Mouse (Mus musculus) liver, embryonic 13.5 days (tissue): ENCODE data around the gene Gm14685. TPM values are rescaled to one million over a fixed set of nuclear protein-coding genes. Genes with fewer than 3 reads are reported as not detected.
"Not testable (repeated sequence)": the region's sequence is repeated elsewhere in the genome, so short reads cannot be mapped to it uniquely, and the experiment has no call there.

Experiments used
- ATAC-seq: fragments of 200-750 bp; cut with Nextera tagmentation; 2 replicates; pipeline ENCODE4 v1.8.0; 2017; ENCODE audit warnings: low read depth, mild to moderate bottlenecking, moderate number of reproducible peaks, moderate library complexity
- DNase-seq: peaks from one replicate; pipeline ENCODE4 v3.0.0; 2022
- H3K27ac ChIP-seq: fragments of 300-500 bp; sonication (generic); 2 replicates; pipeline ENCODE4 v1.5.1; 2015; ENCODE audit warnings: moderate library complexity, mild to moderate bottlenecking, inconsistent platforms
- H3K27me3 ChIP-seq: fragments of 300-500 bp; sonication (generic); 2 replicates; pipeline ENCODE4 v1.6.1; 2015; ENCODE audit warnings: mild to moderate bottlenecking, inconsistent platforms
- H3K36me3 ChIP-seq: fragments of 300-500 bp; sonication (generic); 2 replicates; pipeline ENCODE4 v1.6.1; 2015; ENCODE audit warnings: mild to moderate bottlenecking, inconsistent platforms
- H3K4me1 ChIP-seq: fragments of 300-500 bp; sonication (generic); replicated peaks from 2 replicates; pipeline ENCODE4 v1.6.1; 2015; ENCODE audit warnings: inconsistent platforms
- H3K4me2 ChIP-seq: fragments of 300-500 bp; sonication (generic); 2 replicates; pipeline ENCODE4 v1.6.1; 2015; ENCODE audit warnings: inconsistent platforms, mild to moderate bottlenecking, moderate library complexity
- H3K4me3 ChIP-seq: fragments of 300-500 bp; sonication (generic); replicated peaks from 2 replicates; pipeline ENCODE4 v1.5.1; 2015; ENCODE audit warnings: mild to moderate bottlenecking, inconsistent platforms
- H3K9ac ChIP-seq: fragments of 300-500 bp; sonication (generic); 2 replicates; pipeline ENCODE4 v1.6.1; 2015; ENCODE audit warnings: mild to moderate bottlenecking, inconsistent platforms
- H3K9me3 ChIP-seq: fragments of 300-500 bp; sonication (generic); replicated peaks from 2 replicates; pipeline ENCODE4 v1.6.1; 2016; ENCODE audit warnings: inconsistent platforms
- WGBS: fragments of 180-500 bp; shearing (Covaris S2); methylation state at CpG from one replicate; pipeline ENCODE4 v1.1.7; 2015; ENCODE audit not compliant: insufficient replicate concordance; 5-methylcytosine and 5-hydroxymethylcytosine counted together
- polyA plus RNA-seq: library from polyadenylated mRNA; unstranded; fragments of >200 nt; fragmentation: Nextera tagmentation; extraction: Ambion mirVana; gene quantifications from 2 replicates; pipeline ENCODE4 v1.2.1, GENCODE M21; 2015

The Gm14685 gene
- polyA plus RNA-seq = not detected in 2 replicates

DNA sequence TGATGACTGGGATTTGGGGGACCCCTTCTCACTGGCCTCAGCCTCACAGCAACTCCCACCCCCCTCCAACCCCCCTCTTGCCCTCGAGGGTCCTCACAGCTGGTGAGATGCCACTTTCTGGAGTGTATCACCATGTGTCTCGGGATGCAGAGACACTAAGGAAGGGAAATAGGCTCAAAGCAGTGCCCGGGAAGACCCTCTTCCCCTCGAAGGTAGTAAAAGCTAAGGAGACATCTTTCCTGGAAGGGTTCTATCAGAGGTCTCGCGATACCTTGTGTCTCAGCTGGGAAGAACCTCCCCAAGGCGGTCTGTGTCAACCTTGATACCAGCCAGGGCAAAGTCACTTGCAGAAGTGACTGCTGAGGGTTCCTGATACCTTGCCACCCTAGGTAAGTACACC is at the start of gene Gm14685:
TSS of gene Gm14685 (plus strand) at position 301 of the 400 bp plus-strand sequence.
- not testable (repeated sequence) for H3K27ac ChIP-seq, DNase-seq, H3K9ac ChIP-seq, H3K9me3 ChIP-seq, H3K27me3 ChIP-seq, H3K4me2 ChIP-seq, H3K36me3 ChIP-seq, H3K4me1 ChIP-seq, ATAC-seq, H3K4me3 ChIP-seq
- no CpG with 5 or more reads among the region's 7 CpGs for WGBS

DNA sequence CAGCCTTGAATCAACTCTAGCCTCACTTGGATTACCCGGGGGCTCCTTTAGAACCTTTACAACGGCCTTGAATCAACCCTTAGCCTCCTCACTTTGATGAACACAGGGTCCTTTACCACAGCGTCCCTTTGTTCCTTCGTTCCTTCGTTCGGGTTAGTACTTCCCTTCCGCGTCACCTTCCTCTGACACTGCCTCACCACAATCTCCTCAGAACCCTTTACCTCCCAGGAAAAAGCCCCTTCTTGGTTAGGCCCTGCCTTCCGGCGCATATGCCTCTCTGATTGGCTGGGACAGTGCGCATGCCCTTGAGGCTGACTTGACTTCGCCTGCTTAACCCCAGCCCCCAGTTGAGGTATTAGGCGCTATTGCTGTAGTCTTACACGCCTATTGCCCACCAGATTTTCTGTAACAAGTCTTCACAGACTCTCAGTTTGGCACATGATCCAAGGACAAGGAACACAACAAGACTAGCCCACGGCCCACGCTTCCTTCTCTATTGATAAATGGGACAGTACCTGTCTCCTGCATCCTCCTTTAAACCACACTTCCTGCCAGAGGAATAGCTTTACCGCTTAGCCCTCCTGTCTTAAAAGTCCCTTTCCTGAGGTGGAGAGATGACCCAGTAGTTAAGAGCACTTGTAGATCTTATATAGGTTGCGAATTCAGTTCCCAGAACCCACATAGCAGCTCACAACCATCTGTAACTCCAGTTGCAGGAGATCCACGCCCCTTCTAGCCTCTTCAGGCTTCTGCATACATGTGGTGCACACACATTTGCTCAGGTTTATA is 34.4 kb upstream of the Gm14685 start, which contains the start of gene Xlr4a:
TSS of gene Xlr4a (minus strand) at position 212 of the 789 bp plus-strand sequence.
- H3K9me3 ChIP-seq, DNase-seq, H3K9ac ChIP-seq, H3K36me3 ChIP-seq, H3K27me3 ChIP-seq, H3K4me2 ChIP-seq, ATAC-seq, H3K27ac ChIP-seq, H3K4me3 ChIP-seq, H3K4me1 ChIP-seq: not testable (repeated sequence)
- 47% methylated on average over 19 of the region's 19 CpGs for WGBS

DNA sequence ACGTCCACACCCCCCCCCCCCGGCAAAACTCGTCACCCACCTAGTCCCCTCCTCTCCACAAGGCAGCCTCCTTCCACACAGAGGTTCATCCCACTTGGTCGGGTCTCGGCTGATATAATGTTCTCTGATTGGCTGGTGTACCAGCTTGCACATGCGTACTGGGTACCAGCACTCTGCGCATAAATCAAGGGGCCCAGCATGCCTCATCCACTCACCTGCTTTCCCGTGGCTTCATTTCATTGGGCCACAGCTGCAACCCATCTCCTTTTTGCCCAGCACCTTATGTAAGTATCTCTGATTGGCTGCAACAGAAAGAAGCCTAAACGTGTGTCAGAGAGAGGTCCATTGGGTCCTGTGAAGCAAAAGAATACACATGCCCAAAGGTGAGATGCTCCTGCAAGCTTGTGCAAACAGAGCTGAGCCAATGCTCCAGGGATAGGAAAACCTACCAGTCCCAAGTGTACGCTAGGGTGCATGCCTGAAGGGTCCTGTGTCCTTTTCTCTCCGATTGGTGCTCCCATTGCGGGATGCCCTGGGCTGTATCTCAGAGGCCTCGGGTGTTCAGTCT is 19.8 kb upstream of the Gm14685 start, which contains the start of gene Xlr3a:
TSS of gene Xlr3a (minus strand) at position 155 of the 568 bp plus-strand sequence.
- not testable (repeated sequence) for H3K27me3 ChIP-seq, H3K27ac ChIP-seq, ATAC-seq, H3K4me2 ChIP-seq, H3K4me1 ChIP-seq, H3K4me3 ChIP-seq, H3K9me3 ChIP-seq, H3K9ac ChIP-seq, H3K36me3 ChIP-seq
- peak; percentile 1 for DNase-seq
- 62% methylated on average over 13 of the region's 13 CpGs for WGBS

DNA sequence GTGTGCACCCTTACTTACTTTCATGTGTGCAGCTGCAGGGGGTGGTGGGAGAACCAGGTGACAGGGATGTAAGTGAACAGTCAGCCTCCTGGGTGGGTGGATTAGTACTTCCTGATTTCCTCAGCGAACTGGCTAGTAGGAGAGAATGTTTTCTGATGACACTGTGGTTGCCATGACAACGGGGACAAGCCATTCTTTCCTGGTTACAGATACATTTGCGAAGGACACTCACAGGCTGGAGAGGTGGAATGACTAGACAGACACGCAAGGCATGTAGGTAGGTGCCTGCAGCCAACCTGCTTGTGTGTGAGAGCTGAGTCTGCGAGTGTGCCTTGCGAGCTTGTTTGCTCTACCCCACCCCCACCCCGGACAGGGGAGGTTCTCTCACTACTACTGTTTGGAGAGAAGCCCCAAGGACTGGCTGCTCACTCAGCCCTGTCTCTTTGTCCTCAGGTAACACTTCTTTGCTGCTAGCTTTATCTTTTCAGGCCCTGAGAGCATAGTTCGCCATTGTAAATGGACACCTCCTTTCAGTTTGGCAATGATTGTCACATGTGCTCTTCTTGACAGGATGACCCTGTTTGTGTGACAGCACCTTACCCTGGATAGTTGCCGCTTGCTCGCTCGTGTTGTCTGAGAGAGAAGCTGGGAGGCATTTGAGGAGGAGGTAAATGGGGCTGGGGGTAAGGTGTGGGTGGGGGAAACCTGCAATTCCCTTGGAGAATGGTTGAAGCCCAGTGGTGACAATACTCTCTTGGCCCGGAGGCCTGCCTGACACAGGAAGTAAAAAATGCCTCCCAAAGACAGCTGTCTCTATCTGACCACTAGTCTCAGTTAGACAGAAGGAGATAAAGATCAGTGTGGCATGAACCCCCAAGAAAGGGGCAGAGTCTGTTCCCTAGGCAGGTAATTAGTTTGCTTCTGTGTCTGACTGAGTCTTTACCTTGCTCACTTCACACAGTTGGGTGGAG is 6.3 kb downstream of the Gm14685 start:
- no CpG with 5 or more reads among the region's 12 CpGs for WGBS
- ATAC-seq, H3K4me3 ChIP-seq, H3K9me3 ChIP-seq, H3K36me3 ChIP-seq, H3K27me3 ChIP-seq, H3K27ac ChIP-seq, H3K4me2 ChIP-seq, DNase-seq, H3K4me1 ChIP-seq, H3K9ac ChIP-seq: not testable (repeated sequence)

DNA sequence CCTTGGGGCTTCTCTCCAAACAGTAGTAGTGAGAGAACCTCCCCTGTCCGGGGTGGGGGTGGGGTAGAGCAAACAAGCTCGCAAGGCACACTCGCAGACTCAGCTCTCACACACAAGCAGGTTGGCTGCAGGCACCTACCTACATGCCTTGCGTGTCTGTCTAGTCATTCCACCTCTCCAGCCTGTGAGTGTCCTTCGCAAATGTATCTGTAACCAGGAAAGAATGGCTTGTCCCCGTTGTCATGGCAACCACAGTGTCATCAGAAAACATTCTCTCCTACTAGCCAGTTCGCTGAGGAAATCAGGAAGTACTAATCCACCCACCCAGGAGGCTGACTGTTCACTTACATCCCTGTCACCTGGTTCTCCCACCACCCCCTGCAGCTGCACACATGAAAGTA is 26.4 kb downstream of the Gm14685 start:
- H3K9me3 ChIP-seq, DNase-seq: not testable (repeated sequence)
- no CpG with 5 or more reads among the region's 7 CpGs for WGBS

DNA sequence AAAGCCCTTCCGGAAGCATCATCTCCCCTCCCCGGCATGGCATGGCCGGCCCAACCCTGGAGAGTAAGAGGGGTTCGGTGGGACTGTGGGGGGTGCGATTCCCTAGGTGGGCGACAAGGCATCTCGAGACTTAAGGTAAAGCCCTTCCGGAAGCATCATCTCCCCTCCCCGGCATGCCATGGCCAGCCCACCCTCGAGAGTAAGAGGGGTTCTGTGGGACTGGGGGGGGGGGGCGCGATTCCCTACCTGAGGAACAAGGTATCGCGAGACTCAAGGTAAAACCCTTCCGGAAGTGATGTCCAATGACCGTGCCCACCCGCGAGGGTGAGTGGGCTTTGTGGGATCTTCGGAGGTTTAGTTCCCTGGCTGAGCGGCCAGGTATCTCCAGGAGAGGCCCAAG is 31.6 kb downstream of the Gm14685 start, which contains the start of gene Xlr5b:
TSS of gene Xlr5b (plus strand) at position 301 of the 400 bp plus-strand sequence.
- not testable (repeated sequence) for H3K27ac ChIP-seq, H3K4me1 ChIP-seq, ATAC-seq, H3K27me3 ChIP-seq, H3K4me3 ChIP-seq, H3K4me2 ChIP-seq, DNase-seq, H3K9me3 ChIP-seq, H3K36me3 ChIP-seq, H3K9ac ChIP-seq
- WGBS = no CpG with 5 or more reads among the region's 20 CpGs

More for the DNA sequence above, 26.4 kb downstream of the Gm14685 start:
- H3K4me3 ChIP-seq, H3K4me2 ChIP-seq, H3K36me3 ChIP-seq, ATAC-seq, H3K27ac ChIP-seq, H3K4me1 ChIP-seq, H3K9ac ChIP-seq, H3K27me3 ChIP-seq: not testable (repeated sequence)

DNA sequence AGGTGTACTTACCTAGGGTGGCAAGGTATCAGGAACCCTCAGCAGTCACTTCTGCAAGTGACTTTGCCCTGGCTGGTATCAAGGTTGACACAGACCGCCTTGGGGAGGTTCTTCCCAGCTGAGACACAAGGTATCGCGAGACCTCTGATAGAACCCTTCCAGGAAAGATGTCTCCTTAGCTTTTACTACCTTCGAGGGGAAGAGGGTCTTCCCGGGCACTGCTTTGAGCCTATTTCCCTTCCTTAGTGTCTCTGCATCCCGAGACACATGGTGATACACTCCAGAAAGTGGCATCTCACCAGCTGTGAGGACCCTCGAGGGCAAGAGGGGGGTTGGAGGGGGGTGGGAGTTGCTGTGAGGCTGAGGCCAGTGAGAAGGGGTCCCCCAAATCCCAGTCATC is 32.5 kb downstream of the Gm14685 start, which contains the start of gene DXBay18:
TSS of gene DXBay18 (minus strand) at position 101 of the 400 bp plus-strand sequence.
- WGBS = no CpG with 5 or more reads among the region's 7 CpGs
- H3K9me3 ChIP-seq, H3K9ac ChIP-seq, H3K4me2 ChIP-seq, H3K4me1 ChIP-seq, H3K27me3 ChIP-seq, H3K36me3 ChIP-seq, DNase-seq, H3K4me3 ChIP-seq, ATAC-seq, H3K27ac ChIP-seq: not testable (repeated sequence)

DNA sequence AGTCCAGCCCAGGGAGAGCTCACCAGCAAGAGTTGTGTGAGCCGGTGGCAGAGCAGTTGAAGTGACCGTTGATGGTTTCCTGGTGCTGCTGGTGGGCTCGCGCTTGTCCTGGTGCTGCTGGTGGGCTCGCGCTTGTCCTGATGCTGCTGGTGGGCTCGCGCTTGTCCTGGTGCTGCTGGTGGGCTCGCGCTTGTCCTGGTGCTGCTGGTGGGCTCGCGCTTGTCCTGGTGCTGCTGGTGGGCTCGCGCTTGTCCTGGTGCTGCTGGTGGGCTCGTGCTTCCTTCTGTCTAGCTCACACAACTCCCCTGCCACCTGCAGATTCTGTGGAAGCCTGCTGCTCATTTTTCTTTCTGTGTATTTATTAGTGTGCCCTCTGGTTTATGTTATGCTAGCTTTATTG is 60.0 kb downstream of the Gm14685 start, which contains the start of gene Spin2d:
TSS of gene Spin2d (minus strand) at position 101 of the 400 bp plus-strand sequence.
- not testable (repeated sequence) for H3K9ac ChIP-seq, H3K27me3 ChIP-seq, H3K9me3 ChIP-seq, H3K36me3 ChIP-seq, H3K4me3 ChIP-seq, ATAC-seq, DNase-seq, H3K4me2 ChIP-seq, H3K4me1 ChIP-seq, H3K27ac ChIP-seq
- WGBS = 60% methylated on average over 9 of the region's 15 CpGs

Other genes starting within 250 kb of the Gm14685 start
- 38.7 and 50.1 TPM in 2 replicates for gene Cetn2, start 198.6 kb upstream of the Gm14685 start, polyA plus RNA-seq
- 23.0 and 25.9 TPM in 2 replicates for gene Nsdhl, start 198.5 kb upstream of the Gm14685 start, polyA plus RNA-seq
- 1.3 and 1.4 TPM in 2 replicates for gene Zfp185, start 129.7 kb upstream of the Gm14685 start, polyA plus RNA-seq
- gene Pnma5, start 79.9 kb upstream of the Gm14685 start, polyA plus RNA-seq = 0.08 TPM in 1 of 2 replicates, not detected in the other
- gene Pnma3, start 52.3 kb upstream of the Gm14685 start, polyA plus RNA-seq = not detected in 2 replicates
- gene Xlr4a, start 34.6 kb upstream of the Gm14685 start, polyA plus RNA-seq = 1.1 and 1.5 TPM in 2 replicates
- gene Xlr3a, start 20.0 kb upstream of the Gm14685 start, polyA plus RNA-seq = 1.3 and 2.6 TPM in 2 replicates
- gene Xlr5b, start 31.7 kb downstream of the Gm14685 start, polyA plus RNA-seq = not detected in 2 replicates
- gene DXBay18, start 32.4 kb downstream of the Gm14685 start, polyA plus RNA-seq = not detected in 2 replicates
- not detected in 2 replicates for gene Spin2d, start 59.9 kb downstream of the Gm14685 start, polyA plus RNA-seq
- gene Xlr3b, start 75.2 kb downstream of the Gm14685 start, polyA plus RNA-seq = 2.2 and 2.6 TPM in 2 replicates
- 1.6 and 2.3 TPM in 2 replicates for gene Xlr4b, start 97.3 kb downstream of the Gm14685 start, polyA plus RNA-seq
- 3.3 and 3.8 TPM in 2 replicates for gene F8a, start 111.2 kb downstream of the Gm14685 start, polyA plus RNA-seq
- 0.48 and 0.60 TPM in 2 replicates for gene Xlr4c, start 126.1 kb downstream of the Gm14685 start, polyA plus RNA-seq
- not detected in 2 replicates for gene Xlr3c, start 148.3 kb downstream of the Gm14685 start, polyA plus RNA-seq
- not detected in 2 replicates for gene Xlr5a, start 175.9 kb downstream of the Gm14685 start, polyA plus RNA-seq
- not detected in 2 replicates for gene Xlr5c, start 175.9 kb downstream of the Gm14685 start, polyA plus RNA-seq
- gene Gm45015, start 219.8 kb downstream of the Gm14685 start, polyA plus RNA-seq = not detected in 2 replicates
- 1.8 and 2.9 TPM in 2 replicates for gene Zfp275, start 225.6 kb downstream of the Gm14685 start, polyA plus RNA-seq